Mouse (Mus musculus) adrenal gland (tissue): ENCODE data around the gene Usp6nl.

Source experiments
- intact Hi-C: fragments of 180-260 bp; cut with DNase I; formaldehyde crosslinking; loops from one replicate; pipeline ENCODE4 v1.15.1; 2025

Usp6nl gene

DNA sequence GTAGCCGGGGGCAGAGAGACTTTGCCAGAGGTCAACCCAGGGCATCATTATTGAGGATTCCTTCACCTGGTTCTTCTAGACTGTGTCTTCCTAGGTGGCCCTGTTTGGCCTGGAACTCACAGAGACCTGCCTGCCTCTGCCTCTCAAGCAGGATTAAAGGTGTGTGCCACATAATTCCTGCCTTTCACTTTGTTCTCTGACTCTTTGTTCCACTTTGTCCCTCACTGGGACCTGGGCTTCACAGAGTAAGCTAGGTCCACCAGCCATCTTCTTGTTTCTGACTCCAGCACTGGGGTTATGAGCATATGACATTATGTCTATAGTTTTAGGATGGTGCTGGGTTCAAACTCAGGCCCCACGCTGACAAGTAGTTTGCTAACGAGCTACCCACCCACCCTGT, 144.9 kb downstream of the Usp6nl start:
- intact Hi-C loops: loop anchor here (5.0 kb wide), 1 partner anchor 250 kb away; no protein-coding TSS in a partner anchor

DNA sequence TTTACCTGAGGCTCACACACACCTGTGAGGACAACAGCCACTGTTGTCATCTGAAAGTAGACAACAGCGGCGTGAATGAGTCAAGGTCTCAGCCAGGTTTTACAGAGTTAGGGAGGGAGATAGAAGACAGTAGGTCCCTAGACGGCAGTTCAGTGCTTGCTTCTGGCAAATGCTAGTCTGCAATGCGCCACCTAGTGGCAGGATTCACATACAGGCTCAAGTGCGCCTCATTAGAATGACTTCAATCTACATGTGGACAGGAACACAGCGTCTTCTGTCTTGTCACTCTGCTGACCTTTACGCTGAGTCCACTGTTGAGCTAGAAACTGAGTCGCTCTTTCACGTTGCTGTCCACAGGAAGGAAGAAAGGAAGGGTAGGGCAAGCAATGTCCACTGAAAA, 146.7 kb downstream of the Usp6nl start:
- intact Hi-C loops: loop anchor here (5.0 kb wide), 1 partner anchor 252 kb away; no protein-coding TSS in a partner anchor

DNA sequence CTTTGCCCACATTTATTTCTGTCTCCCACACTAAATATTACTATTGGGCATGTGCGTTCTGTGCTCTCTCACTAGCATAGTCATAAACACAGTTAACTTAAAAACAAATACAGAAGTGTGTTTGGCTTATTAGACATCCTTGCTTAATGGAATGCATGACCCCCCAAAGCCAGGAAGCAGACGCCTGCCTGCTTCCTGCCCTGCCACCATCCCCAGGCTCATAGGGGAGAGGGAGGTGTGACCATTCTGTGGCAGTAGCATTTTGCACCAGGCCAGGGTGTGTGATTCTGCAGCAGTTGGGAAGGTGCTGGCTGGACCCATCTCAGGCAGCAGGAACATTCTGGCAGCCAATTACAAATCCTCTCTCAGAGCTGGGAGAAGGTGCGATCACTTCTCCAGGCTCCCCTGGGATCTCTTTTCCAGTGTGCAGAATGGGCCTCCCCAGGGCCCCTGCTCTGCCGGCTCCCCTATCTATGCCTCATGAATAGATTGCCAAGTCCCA, 148.7 kb downstream of the Usp6nl start:
- intact Hi-C loops: loop anchor here (5.0 kb wide), 1 partner anchor 34 kb away; no protein-coding TSS in a partner anchor

DNA sequence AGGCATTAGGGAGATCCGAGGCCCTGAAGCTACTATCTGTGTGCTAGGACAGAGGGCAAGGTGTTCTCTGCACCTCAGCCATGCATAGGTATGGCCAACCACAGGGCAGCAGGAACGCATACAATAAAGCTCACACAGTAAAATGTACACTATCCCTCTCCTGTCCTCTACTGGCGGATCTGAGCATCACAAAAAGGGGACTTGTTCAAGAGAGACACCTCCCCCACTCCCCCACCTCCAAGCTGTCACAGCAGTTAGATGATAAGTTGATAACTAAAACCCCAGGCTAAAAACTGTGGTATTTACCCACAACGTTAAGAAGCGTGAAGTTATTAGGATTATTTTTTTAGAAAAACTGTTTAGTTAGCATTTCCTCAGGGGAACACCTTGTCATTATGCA, 151.4 kb downstream of the Usp6nl start:
- intact Hi-C loops: loop anchor here (5.0 kb wide), 1 partner anchor 37 kb away; no protein-coding TSS in a partner anchor

DNA sequence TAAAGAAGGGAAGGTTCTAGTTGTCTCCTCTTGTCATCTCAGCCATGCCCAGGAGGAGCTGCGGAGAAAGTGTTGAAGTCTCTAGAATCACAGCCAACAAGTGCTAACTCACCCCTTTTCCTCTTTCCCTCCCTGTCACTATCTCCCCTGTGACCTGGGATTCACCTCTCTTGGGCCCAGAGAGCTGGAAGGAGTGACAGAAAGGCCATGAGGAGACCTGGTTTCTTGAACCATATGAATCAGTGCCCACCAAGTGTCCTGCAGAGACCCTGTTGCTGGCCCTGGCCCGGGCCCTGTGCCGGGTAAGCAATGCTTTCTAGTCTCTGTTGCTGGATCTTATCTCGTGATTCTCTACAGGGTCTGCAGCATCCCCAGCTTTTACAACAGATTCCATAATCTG, 155.4 kb downstream of the Usp6nl start:
- intact Hi-C loops: no loop called here

DNA sequence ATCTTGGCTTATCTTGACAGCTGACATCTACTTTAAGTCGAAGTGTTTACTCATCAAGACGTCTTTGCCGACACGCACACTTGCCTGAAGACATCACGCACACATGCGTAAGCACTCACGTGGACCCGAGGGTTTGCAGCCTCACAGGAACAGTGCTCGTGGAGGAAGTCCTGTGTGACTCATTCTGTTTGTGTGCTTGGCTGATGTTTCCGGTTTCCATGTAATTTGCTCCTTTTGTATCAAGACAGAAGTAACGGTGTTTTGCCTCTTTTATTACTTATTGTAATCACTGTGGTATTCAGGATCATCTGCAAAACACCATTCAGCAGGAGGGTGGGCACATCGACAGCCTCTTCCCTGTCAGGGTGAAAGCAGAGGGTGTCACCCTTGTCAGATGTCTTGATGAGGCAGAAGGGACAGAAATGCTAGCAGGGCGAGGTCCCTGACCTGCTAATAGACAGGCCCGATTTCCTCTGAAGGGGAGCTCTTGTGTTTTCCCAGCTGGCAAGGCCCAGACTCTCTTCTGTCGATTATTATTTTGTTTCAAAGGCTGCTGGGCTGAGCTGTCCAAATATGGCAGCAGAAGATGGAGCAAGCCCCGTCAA, 156.0 kb downstream of the Usp6nl start:
- intact Hi-C loops: no loop called here

DNA sequence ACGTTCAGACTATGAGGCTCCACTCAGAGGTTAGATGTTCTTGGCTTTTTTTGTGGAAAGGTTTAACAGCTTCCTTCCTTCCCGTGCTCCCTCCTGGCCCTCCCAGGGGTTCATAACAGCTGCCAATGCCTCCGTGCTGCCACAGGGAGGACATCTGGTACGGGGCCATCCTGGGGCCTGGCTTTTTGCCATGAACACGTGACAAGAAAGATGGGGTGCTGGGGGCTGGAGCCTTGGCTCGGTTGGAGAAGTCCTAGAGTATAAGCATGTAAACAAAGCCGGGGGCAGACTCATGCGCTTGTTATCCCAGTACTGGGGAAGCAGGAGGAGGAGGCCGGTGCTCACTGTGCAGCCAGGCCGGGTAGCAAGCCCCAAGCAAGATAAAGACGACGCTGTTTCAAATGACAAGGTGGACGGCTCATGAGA, 156.5 kb downstream of the Usp6nl start:
- intact Hi-C loops: no loop called here

DNA sequence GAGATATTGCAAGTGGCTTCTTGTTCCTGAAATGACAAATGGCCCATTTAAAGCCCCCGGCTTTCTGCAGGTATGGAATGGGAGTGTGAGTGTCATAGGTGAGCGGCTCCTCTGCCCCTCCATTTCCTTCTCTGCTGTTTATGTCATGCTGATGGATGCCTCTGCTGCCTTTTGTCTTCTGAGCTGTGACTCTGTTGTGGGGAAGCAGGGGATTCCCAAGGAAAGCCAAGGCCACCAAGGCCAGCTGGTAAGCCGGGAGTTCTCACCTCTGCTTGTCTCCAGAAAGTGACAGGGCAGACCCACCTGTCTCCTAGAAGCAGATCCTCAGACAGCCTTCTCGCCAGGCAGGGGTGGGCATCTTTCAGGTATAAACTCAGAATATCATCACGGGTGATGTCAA, 157.2 kb downstream of the Usp6nl start:
- intact Hi-C loops: loop anchor here (10.0 kb wide), 1 partner anchor 115 kb away; no protein-coding TSS in a partner anchor

DNA sequence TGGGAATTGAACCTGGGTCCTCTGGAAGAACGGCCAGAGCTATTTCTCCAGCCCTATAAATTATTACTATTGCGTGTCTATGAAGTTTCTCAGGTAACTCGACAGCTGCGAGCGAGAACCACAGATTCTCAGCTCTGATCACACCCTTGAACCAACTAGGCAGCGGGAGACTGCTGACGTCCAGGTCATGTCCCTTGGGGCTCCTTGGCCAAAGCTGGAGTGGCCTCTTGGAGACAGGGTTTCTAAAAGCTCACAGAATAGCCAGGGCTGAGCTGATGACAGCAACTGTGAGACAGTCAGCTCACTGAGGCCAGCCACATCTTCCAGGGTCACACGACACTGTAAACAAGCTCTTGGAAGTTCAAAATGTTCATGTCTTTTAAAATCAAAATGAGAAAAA, 159.5 kb downstream of the Usp6nl start:
- intact Hi-C loops: loop anchor here (10.0 kb wide), 1 partner anchor 113 kb away; no protein-coding TSS in a partner anchor

DNA sequence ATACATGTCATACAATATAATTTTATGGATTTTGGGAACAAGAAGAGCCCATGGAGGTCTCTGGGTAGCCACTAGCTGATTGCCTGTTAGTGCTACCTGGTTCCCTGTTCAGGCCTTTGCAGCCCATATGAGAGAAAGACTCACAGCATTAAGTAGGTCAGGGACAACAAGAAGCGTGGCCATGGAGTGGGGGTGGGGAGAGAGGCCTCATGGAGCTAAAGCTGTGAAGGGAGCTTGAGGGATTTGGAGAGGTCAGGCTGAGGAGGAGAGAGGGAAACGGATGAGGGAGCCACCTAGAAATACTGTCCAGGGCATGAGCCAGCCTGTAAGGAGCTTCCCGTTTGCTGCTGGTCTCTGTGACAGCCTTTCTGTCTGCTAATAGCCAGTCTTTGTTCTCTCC, 159.9 kb downstream of the Usp6nl start:
- intact Hi-C loops: loop anchor here (10.0 kb wide), 1 partner anchor 112 kb away; no protein-coding TSS in a partner anchor

DNA sequence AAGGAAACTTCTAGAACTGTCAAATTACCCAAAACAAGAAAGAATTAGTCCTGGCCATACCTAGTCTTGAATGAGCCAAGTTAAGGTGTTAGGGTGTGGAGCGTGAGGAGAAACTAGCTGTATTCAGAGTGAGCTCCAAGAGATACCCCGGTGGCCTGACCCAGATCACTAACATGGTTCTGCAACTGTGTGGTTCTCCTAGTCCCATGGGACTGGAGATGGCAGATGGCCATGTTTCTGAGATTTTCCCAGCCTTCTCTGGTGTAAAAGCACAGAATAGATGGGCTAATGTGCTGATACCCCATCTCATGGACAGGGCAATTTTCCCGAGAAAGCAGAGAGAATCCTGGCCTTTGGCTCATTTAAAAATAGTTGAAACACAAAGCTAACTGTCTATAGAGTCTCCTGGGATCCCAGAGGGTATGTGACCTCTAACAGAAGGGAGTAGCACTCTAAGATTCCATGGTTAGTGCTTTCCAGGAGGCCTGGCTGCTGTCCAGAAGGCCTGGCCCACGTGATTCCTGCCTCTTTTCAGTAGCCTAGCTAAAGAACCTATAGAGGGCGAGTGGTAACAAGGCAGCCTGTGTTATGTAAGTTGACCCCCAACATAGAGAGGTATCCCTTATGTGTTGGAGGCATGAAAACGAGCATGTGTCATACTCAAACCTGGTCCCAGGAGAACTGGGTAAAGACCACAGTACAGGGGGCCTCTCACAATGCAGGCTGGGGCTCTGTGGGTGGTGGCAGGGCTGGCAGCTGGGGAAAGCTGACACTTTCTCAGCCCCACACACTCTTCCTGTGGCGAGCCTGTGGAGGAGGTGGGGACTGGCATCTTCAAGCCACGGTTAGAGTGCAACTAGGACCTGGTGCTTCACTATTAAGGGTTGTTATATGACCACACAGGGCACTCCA, 160.9 kb downstream of the Usp6nl start:
- intact Hi-C loops: loop anchor here (10.0 kb wide), 1 partner anchor 111 kb away; no protein-coding TSS in a partner anchor

DNA sequence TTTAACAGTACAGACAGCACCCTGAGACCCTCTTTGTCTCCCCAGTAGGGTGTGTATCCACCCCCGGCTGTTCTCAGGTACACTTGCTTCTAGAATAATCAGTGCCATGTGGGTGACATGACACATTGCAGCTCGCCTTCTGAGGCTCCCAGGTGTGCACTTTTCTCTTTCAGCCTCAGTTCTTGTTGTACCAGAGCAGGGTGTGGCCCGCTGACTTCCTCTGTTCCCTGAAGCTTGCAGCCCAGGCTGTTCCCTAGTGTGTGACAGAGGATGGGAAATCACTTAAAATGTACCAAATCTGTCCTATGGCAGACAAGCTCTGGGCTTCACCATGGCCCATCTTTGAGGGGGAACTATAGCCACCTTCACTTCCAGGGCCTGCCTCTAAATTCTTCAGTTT, 161.7 kb downstream of the Usp6nl start:
- intact Hi-C loops: loop anchor here (10.0 kb wide), 1 partner anchor 111 kb away; no protein-coding TSS in a partner anchor

DNA sequence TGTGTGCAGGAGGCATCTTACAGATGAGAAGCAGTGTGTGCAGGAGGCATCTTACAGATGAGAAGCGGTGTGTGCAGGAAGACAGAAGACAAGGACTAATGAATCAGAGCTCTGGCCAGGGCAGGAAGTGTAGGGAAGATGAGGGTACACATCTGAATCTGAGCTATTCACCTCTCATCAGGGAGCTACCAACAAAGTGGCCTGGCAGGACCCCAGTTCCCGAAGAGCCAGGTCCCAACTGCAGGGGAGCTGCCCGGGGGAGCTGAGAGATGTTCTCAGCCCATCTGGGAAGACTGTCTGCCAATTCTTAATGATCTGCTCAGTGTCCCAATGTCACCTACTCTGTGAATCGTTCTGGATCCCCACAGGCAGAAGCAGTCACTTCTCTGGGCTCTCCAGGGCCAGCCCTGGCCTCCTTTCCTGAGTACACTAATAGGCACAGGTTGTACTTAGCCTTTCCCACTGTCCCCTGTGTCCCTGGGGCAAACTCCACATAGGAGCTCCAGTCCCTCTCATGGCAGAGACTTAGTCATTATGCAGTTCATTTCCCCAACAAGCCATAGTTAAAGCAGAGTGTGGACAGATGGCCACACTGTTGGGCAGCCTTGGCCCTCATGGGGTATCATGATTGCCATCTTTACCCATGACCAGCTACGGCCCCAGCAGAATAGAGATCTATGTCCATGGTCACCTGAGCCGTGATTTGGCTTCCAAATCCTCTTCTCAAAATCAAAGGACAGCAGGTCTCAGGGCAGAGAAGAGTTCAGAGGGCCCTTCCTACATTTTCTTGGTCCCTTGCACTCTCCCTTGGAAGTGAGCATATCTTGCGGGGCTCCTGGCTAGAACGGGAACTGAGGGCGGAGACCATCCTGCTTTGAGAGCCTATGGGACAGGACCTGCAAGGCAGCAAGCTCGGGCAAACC, 165.4 kb downstream of the Usp6nl start:
- intact Hi-C loops: loop anchor here (10.0 kb wide), 1 partner anchor 107 kb away; no protein-coding TSS in a partner anchor

DNA sequence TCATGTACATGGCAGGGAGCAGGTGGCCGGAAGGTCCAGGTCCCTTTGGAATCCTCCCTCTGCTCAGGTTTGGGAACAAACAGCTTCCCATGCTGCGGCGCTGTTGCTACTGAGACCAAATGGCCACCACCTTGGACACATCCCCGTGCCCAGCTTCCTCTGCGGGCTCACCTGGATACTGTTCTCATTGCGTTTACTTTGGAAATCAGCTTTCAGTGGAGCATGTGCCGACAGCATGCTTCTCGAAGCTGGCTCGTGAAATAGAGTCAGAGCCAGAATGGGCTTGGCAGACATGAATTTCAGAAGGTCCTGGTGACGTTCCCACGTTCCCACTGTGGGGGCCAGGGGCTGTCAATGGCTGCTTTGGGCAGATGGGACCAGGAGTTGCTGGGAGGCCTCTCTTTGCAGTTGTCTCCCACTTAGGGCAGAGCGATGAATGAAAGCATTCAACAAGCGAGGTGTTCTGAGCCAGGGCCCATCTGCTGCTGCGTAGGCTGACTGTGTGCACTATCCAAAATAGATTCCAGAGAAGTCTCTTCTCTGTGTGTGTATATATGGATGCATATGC, 166.1 kb downstream of the Usp6nl start:
- intact Hi-C loops: loop anchor here (10.0 kb wide), 1 partner anchor 106 kb away; no protein-coding TSS in a partner anchor

DNA sequence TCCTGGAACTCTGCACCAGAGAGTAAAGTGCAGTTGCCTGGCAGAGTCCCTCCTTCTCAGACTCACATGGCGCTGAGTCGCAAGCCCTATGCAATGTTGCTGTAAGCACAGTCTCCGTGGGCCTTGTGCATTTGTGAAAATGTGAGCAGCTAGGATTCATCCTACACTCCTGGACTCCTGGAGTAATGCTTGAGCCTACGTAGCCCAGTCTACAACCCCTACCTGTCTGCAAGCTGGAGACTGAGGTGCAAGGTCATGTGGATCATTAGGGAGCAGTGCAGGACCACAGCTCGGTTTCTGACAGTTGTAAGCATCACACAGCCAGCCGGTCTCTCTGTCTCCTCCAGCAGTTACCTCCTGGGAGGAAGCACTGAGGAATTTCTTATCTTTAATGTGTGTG, 167.6 kb downstream of the Usp6nl start:
- intact Hi-C loops: no loop called here

DNA sequence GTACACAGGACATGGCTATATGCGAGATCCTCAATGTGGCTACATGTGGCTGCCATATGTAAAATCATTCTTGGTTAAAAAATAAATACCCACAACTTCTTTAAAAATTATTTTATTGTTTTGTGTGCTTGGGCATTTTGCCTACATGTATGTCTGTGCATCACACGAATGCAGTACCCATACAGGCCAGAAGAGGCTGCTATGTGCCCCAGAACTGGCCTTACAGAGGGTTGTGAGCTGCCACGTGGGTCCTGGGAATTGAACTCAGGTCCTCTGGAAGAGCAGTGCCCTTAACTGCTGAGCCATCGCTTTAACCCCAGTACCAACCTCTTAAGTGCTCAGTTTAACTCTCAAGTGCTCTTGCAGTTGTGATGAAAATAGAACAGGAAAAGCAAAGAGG, 168.4 kb downstream of the Usp6nl start:
- intact Hi-C loops: no loop called here

DNA sequence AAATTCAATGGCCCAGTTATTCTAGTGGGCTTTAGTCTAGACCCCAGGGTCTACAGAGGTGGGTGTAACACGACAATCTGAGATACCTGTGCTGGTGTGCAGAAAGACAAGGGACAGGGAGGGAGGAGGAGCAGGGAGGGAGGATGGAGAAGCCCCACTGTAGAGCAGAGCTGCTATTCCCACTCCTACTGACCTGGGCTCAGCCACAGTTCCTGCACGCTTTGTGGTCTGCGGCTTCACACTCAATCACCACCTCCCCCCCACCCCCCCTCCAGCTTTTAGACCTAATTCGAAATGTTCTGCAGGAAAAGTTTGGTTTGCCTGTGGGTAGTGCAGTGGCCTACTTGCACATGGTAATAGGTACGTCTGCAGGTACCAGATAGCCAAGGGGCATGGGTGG, 171.4 kb downstream of the Usp6nl start:
- intact Hi-C loops: no loop called here
